Mouse (Mus musculus): ENCODE data around the gene Nat10. TPM values are rescaled to one million over a fixed set of nuclear protein-coding genes. Genes with fewer than 3 reads are reported as not detected.

The Nat10 gene
- polyA plus RNA-seq, 1 experiment from 2014 or later = 6.2 TPM

DNA sequence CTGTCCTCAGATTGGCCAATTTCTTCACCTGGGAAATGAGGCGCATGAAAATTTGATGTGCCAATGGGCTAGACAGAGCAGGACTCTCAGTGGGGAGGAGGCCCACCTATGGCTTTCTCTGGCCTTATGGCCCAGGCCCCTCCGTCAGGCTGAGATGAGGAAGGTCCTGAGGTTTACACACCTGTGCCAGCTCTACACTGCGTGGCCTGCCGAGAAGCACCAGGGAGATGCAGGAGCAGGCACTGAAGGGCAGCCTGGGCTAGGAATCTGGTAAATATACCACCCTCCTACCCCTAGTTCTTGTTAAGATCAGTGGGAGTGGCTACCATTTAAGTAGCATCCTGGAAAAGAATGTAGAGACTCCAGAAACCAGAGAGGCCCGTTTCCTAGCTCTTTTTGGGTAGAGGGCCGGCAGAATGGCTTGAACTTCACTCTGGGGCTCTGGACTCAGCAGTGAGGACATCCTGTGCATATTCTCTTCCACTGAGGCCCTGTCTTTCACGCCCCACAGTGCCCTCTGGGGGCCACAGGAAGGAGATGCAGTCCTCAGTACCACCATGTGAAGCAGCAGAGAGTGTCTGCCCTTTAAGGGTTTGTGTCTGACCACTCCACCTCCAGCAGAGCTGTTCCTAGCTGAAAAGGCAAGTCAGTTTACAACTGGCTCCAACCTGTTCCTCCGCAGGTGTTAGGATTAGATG, 42.3 kb downstream of the Nat10 start:
- DNase-seq (ENCODE audit: low spot score) (peak; percentile 88), ATAC-seq (peak; percentile 89)
- WGBS = 52% methylated on average over 8 of the region's 8 CpGs
- no peaks in the 10 kb centered on the region for H3K4me1 ChIP-seq (ENCODE audit: insufficient read depth, low read depth, low read length)
- H3K27me3 ChIP-seq (replicated peaks; ENCODE audit: insufficient read depth, low read length) = no peaks in the 10 kb centered on the region
- peak; percentile 97 for TF ChIP-seq CTCF (IDR thresholded peaks at IDR 0.05)
- no peak for TF ChIP-seq EP300 (IDR thresholded peaks at IDR 0.05)
- no peak overlapping the region for H3K4me2 ChIP-seq (replicated peaks; ENCODE audit: low read depth, low read length)
- H3K36me3 ChIP-seq (ENCODE audit: insufficient read depth, low read length) = peaks cover 5% of the 10 kb centered on the region
- H3K9me3 ChIP-seq (ENCODE audit: low read length) = no peaks in the 10 kb centered on the region
- no peak overlapping the region for H3K4me3 ChIP-seq (ENCODE audit: low read depth, low read length)
- H3K9ac ChIP-seq (replicated peaks; ENCODE audit: low read depth) = no peak overlapping the region
- no peak overlapping the region for H3K27ac ChIP-seq (ENCODE audit: low read length)

DNA sequence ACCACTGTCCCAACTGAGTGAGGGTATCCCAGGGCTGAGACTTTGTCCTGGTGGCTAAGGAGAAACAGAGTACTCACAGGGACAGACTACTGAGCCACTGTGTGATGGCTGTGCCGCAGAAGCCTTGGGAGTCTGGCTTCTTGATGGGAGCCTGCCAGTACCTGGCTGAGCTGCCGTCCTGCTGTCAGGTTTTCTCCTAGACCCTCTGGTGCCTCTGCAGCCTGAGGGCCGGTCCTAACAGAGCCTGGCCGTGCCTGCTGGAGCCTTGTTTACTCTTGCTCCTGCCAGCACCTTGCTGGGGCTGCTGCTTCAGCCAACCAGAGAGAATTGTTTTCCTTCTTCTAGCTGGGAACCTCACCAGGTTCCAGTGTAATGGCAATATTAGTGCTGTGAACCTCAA, 46.7 kb downstream of the Nat10 start:
- WGBS = 54% methylated on average over 4 of the region's 4 CpGs
- DNase-seq (ENCODE audit: low spot score) = no peak

DNA sequence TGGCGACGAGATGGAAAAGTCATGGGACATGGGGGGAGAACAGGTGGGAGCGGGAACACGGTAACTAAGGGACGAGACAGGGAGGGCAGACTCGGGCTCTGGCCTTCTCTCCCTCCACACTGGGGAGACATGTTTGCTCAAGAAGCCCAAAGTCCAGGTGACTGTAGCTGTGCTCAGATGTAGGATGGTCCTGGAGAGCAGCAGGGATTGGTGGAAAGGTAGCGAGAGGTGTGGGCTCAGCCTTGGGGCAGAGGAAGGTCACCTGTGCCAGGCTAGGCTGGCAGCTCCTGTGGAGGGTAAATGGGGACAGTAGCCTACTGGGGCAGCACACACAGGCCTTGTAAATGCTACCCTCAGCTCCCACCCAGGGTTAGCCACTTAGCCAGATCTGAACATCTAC, 47.2 kb downstream of the Nat10 start:
- Histone ChIP-seq H3K27me3 (replicated peaks; ENCODE audit: insufficient read depth, low read length) (no peaks in the 10 kb centered on the region), H3K4me3 (ENCODE audit: low read depth, low read length) (no peak overlapping the region), H3K9me3 (ENCODE audit: low read length) (no peaks in the 10 kb centered on the region), H3K4me2 (replicated peaks; ENCODE audit: low read depth, low read length) (no peak overlapping the region), H3K36me3 (ENCODE audit: insufficient read depth, low read length) (no peaks in the 10 kb centered on the region; the same call in 1 of the 2 replicates), H3K4me1 (ENCODE audit: insufficient read depth, low read depth, low read length) (no peaks in the 10 kb centered on the region), H3K9ac (replicated peaks; ENCODE audit: low read depth) (no peak overlapping the region), H3K27ac (ENCODE audit: low read length) (no peak overlapping the region)
- WGBS = 74% methylated on average over 7 of the region's 7 CpGs
- DNase-seq (ENCODE audit: low spot score) (no peak), ATAC-seq (no peak)
- no peak for TF ChIP-seq CTCF (IDR thresholded peaks at IDR 0.05)
- no peak for TF ChIP-seq EP300 (IDR thresholded peaks at IDR 0.05)

More for the DNA sequence above, 46.7 kb downstream of the Nat10 start:
- TF ChIP-seq EP300 (IDR thresholded peaks at IDR 0.05) = no peak
- Histone ChIP-seq H3K27ac (ENCODE audit: low read length) (no peak overlapping the region), H3K9ac (replicated peaks; ENCODE audit: low read depth) (no peak overlapping the region), H3K36me3 (ENCODE audit: insufficient read depth, low read length) (no peaks in the 10 kb centered on the region; the same call in 1 of the 2 replicates), H3K4me3 (ENCODE audit: low read depth, low read length) (no peak overlapping the region), H3K4me1 (ENCODE audit: insufficient read depth, low read depth, low read length) (no peaks in the 10 kb centered on the region), H3K27me3 (replicated peaks; ENCODE audit: insufficient read depth, low read length) (no peaks in the 10 kb centered on the region), H3K9me3 (ENCODE audit: low read length) (no peaks in the 10 kb centered on the region), H3K4me2 (replicated peaks; ENCODE audit: low read depth, low read length) (no peak overlapping the region)
- ATAC-seq = no peak

DNA sequence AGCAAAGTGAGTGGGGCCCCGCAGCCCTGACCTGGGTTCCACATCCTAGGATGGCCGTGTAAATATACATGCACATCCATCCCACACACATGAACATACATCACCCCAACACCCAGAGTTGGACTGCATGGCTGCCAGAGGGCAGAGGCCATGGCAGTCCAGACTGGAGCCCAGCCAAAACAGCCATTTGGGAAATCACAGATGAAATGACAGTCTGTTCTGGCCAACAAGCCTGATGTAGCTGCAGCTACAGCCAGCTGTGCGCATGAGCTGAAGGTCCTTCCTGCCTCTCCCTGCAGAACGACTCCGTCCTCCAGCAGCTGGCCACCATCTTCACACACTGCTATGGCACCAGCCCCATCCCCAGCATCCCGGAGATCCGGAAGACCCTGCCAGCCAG, 50.2 kb downstream of the Nat10 start:
- Histone ChIP-seq H3K4me1 (ENCODE audit: insufficient read depth, low read depth, low read length) (no peaks in the 10 kb centered on the region), H3K36me3 (ENCODE audit: insufficient read depth, low read length) (no peaks in the 10 kb centered on the region; the same call in 1 of the 2 replicates), H3K9ac (replicated peaks; ENCODE audit: low read depth) (no peak overlapping the region), H3K9me3 (ENCODE audit: low read length) (no peaks in the 10 kb centered on the region), H3K4me2 (replicated peaks; ENCODE audit: low read depth, low read length) (no peak overlapping the region), H3K27me3 (replicated peaks; ENCODE audit: insufficient read depth, low read length) (no peaks in the 10 kb centered on the region), H3K4me3 (ENCODE audit: low read depth, low read length) (no peak overlapping the region), H3K27ac (ENCODE audit: low read length) (no peak overlapping the region)
- 66% methylated on average over 7 of the region's 7 CpGs for WGBS
- TF ChIP-seq EP300 (IDR thresholded peaks at IDR 0.05) = peak; percentile 6; the same call in 1 of the 2 replicates
- TF ChIP-seq CTCF (IDR thresholded peaks at IDR 0.05) = no peak
- ATAC-seq = peak; percentile 76
- DNase-seq (ENCODE audit: low spot score) = peak; percentile 79

DNA sequence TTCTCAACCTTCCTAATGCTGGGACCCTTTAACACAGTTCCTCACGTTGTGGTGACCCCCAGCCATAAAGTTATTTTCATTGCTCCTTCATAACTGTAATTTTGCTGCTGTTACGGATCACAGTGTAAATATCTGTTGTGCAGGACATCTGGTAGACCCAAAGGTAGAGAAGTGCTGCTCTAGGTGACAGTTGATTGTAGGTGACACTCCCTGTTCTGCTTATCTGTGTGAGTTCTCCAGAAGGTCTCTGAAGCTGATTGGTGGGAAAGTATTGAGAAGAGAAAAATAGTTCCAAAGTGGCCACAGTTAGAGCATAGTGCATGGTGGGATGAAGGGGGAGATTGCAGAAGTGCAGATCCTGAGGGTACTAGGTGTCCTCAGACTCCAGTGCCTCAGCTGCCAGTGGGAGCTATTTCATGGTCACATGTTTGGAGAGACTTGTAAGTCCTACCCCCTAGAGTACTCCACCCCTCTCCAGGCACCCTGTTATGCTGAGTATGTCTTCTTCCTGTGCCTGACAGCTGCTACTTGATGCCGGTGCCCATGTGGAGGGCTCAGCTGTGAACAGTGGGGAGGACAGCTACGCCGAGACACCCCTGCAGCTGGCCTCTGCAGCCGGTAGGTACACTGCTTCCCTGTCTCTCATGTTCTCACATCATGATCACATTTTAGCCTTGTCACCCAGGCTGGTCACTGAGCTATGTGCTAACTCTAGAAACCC, 53.9 kb downstream of the Nat10 start:
- H3K4me2 ChIP-seq (replicated peaks; ENCODE audit: low read depth, low read length) = no peak overlapping the region
- H3K4me1 ChIP-seq (ENCODE audit: insufficient read depth, low read depth, low read length) = no peaks in the 10 kb centered on the region
- WGBS = 67% methylated on average over 6 of the region's 6 CpGs
- no peak overlapping the region for H3K27ac ChIP-seq (ENCODE audit: low read length)
- no peaks in the 10 kb centered on the region for H3K36me3 ChIP-seq (ENCODE audit: insufficient read depth, low read length)
- no peaks in the 10 kb centered on the region for H3K27me3 ChIP-seq (replicated peaks; ENCODE audit: insufficient read depth, low read length)
- H3K9ac ChIP-seq (replicated peaks; ENCODE audit: low read depth) = no peak overlapping the region
- H3K9me3 ChIP-seq (ENCODE audit: low read length) = no peaks in the 10 kb centered on the region
- no peak overlapping the region for H3K4me3 ChIP-seq (ENCODE audit: low read depth, low read length)
- TF ChIP-seq EP300 (IDR thresholded peaks at IDR 0.05) (no peak), CTCF (IDR thresholded peaks at IDR 0.05) (no peak)
- DNase-seq (ENCODE audit: low spot score) (peak; percentile 9), ATAC-seq (peak; percentile 11; the same call in 1 of the 2 replicates)

DNA sequence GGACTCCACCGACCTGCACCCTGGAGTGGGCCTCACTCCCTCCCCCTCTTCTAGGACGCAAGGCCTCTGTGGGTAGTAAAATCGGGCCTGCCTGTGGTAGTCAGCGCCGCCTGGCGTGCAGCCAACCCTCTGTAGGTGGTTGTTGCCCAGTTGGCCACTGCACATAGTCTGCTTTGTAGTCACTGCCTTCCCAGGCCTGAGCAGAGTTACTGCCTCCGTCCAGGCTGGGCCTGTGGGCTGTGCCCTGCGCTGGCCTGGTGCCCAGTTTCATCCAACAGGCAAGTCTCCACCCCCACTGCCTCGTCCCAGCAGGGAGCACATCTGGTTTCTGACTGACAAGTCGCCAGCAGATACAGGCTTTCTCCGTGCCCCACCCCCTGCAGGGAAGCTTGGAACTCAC, 54.8 kb downstream of the Nat10 start:
- no peak overlapping the region for H3K9ac ChIP-seq (replicated peaks; ENCODE audit: low read depth)

More for the DNA sequence above, 54.8 kb downstream of the Nat10 start:
- no peaks in the 10 kb centered on the region for H3K9me3 ChIP-seq (ENCODE audit: low read length)
- TF ChIP-seq CTCF (IDR thresholded peaks at IDR 0.05) (no peak), EP300 (IDR thresholded peaks at IDR 0.05) (no peak)
- ATAC-seq (peak; percentile 65), DNase-seq (ENCODE audit: low spot score) (peak; percentile 63)
- H3K4me3 ChIP-seq (ENCODE audit: low read depth, low read length) = no peak overlapping the region
- H3K27ac ChIP-seq (ENCODE audit: low read length) = no peak overlapping the region
- H3K4me2 ChIP-seq (replicated peaks; ENCODE audit: low read depth, low read length) = no peak overlapping the region
- no peaks in the 10 kb centered on the region for H3K36me3 ChIP-seq (ENCODE audit: insufficient read depth, low read length)
- 29% methylated on average over 11 of the region's 11 CpGs for WGBS
- H3K27me3 ChIP-seq (replicated peaks; ENCODE audit: insufficient read depth, low read length) = no peaks in the 10 kb centered on the region
- H3K4me1 ChIP-seq (ENCODE audit: insufficient read depth, low read depth, low read length) = no peaks in the 10 kb centered on the region

All from lung, postnatal 0 days (tissue).